Mouse (Mus musculus): Measurements from ENCODE around the gene Nfkb1. TPM values are rescaled to one million over a fixed set of nuclear protein-coding genes. Genes with fewer than 3 reads are reported as not detected.

Nfkb1 gene
- polyA plus RNA-seq, 1 experiment from 2014 or later = 15.3 TPM

DNA sequence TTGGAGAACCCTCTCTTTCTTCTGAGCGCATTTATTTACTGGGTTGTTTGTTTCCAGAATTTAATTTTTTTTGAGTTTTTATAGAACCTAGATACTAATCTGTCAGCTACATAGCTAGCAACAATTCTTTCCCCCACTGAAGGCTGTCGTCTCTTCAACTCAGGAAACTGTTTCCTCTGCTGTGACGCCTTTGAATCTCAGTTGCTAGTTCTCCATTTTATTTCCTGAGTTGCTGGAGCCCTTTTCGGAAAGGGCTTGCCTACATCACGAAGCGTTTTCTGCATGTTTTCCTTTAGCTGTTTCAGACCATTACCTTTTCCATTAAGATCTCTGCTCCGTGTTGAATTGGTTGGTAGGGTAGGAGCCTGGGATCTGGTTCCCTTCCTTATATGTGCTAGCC lies 74.6 kb downstream of the Nfkb1 start:
- H3K4me1 ChIP-seq (ENCODE audit: control insufficient read depth, insufficient read depth, low read length) = no peaks in the 10 kb centered on the region
- no peak overlapping the region for H3K4me3 ChIP-seq (ENCODE audit: low read depth, low read length)
- no peak overlapping the region for H3K4me2 ChIP-seq (ENCODE audit: low read depth)
- H3K27me3 ChIP-seq (ENCODE audit: control insufficient read depth, insufficient read depth, low read length) = no peaks in the 10 kb centered on the region
- no peaks in the 10 kb centered on the region for H3K9me3 ChIP-seq (ENCODE audit: control insufficient read depth, low read length)
- no peak overlapping the region for H3K27ac ChIP-seq (ENCODE audit: low read depth, low read length)
- DNase-seq (ENCODE audit: low spot score) = no peak
- H3K36me3 ChIP-seq (ENCODE audit: control insufficient read depth, insufficient read depth, low read length) = peaks cover 4% of the 10 kb centered on the region; the same call in 1 of the 2 replicates
- no peak for ATAC-seq (ENCODE audit: insufficient read depth, low FRiP score, low TSS enrichment)
- 95% methylated on average over 7 of the region's 7 CpGs for WGBS
- no peak overlapping the region for H3K9ac ChIP-seq (ENCODE audit: low read length)

GRCm38 (mm10) chr3:135614376-135614775 lies 77.0 kb downstream of the Nfkb1 start:
- H3K4me3 ChIP-seq (ENCODE audit: low read depth, low read length) = no peak overlapping the region
- H3K27ac ChIP-seq (ENCODE audit: low read depth, low read length) = no peak overlapping the region
- H3K27me3 ChIP-seq (ENCODE audit: control insufficient read depth, insufficient read depth, low read length) = no peaks in the 10 kb centered on the region
- ATAC-seq (ENCODE audit: insufficient read depth, low FRiP score, low TSS enrichment) = no peak
- no peak for DNase-seq (ENCODE audit: low spot score)
- peaks cover 4% of the 10 kb centered on the region; the same call in 1 of the 2 replicates for H3K36me3 ChIP-seq (ENCODE audit: control insufficient read depth, insufficient read depth, low read length)
- no peaks in the 10 kb centered on the region for H3K4me1 ChIP-seq (ENCODE audit: control insufficient read depth, insufficient read depth, low read length)
- H3K4me2 ChIP-seq (ENCODE audit: low read depth) = no peak overlapping the region
- no peak overlapping the region for H3K9ac ChIP-seq (ENCODE audit: low read length)
- no peaks in the 10 kb centered on the region for H3K9me3 ChIP-seq (ENCODE audit: control insufficient read depth, low read length)
- 85% methylated on average over 3 of the region's 3 CpGs for WGBS

DNA sequence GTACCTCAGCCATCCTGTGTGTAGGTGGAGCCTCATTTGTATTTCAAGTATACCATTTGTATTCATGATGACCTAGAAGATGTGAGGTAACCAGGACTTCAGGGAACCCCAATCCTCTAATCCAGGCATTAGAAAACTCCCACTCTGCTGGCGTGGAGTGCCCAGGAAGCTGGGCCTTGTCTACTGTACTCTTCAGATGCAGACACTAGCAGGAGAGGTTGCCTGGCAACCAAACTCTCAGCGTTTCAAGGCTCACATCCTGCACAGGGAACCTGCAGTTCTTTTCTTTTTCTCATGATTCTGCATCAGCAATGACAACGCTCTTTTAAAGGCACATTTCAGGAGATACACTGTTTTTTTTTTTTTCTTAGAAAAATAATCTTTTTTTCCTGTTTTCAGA lies 81.1 kb downstream of the Nfkb1 start:
- H3K4me1 ChIP-seq (ENCODE audit: control insufficient read depth, insufficient read depth, low read length) = no peaks in the 10 kb centered on the region
- no peak overlapping the region for H3K4me2 ChIP-seq (ENCODE audit: low read depth)
- H3K4me3 ChIP-seq (ENCODE audit: low read depth, low read length) = no peak overlapping the region
- H3K27me3 ChIP-seq (ENCODE audit: control insufficient read depth, insufficient read depth, low read length) = no peaks in the 10 kb centered on the region
- no peak for ATAC-seq (ENCODE audit: insufficient read depth, low FRiP score, low TSS enrichment)
- no peak for DNase-seq (ENCODE audit: low spot score)
- H3K9me3 ChIP-seq (ENCODE audit: control insufficient read depth, low read length) = no peaks in the 10 kb centered on the region
- H3K9ac ChIP-seq (ENCODE audit: low read length) = no peak overlapping the region
- H3K27ac ChIP-seq (ENCODE audit: low read depth, low read length) = no peak overlapping the region
- 70% methylated on average over 3 of the region's 3 CpGs for WGBS
- H3K36me3 ChIP-seq (ENCODE audit: control insufficient read depth, insufficient read depth, low read length) = peaks cover 4% of the 10 kb centered on the region; the same call in 1 of the 2 replicates

GRCm38 (mm10) chr3:135607660-135608473 lies 83.5 kb downstream of the Nfkb1 start:
- ATAC-seq (ENCODE audit: insufficient read depth, low FRiP score, low TSS enrichment) (no peak), DNase-seq (ENCODE audit: low spot score) (no peak)
- WGBS = 90% methylated on average over 24 of the region's 24 CpGs
- Histone ChIP-seq H3K27me3 (ENCODE audit: control insufficient read depth, insufficient read depth, low read length) (no peaks in the 10 kb centered on the region), H3K9ac (ENCODE audit: low read length) (no peak overlapping the region), H3K9me3 (ENCODE audit: control insufficient read depth, low read length) (no peaks in the 10 kb centered on the region), H3K4me2 (ENCODE audit: low read depth) (no peak overlapping the region), H3K36me3 (ENCODE audit: control insufficient read depth, insufficient read depth, low read length) (peaks cover 3% of the 10 kb centered on the region), H3K27ac (ENCODE audit: low read depth, low read length) (no peak overlapping the region), H3K4me1 (ENCODE audit: control insufficient read depth, insufficient read depth, low read length) (no peaks in the 10 kb centered on the region), H3K4me3 (ENCODE audit: low read depth, low read length) (no peak overlapping the region)

GRCm38 (mm10) chr3:135607021-135607420 lies 84.3 kb downstream of the Nfkb1 start:
- no peak overlapping the region for H3K4me2 ChIP-seq (ENCODE audit: low read depth)
- DNase-seq (ENCODE audit: low spot score) (no peak), ATAC-seq (ENCODE audit: insufficient read depth, low FRiP score, low TSS enrichment) (no peak)
- no peak overlapping the region for H3K9ac ChIP-seq (ENCODE audit: low read length)
- no peaks in the 10 kb centered on the region for H3K27me3 ChIP-seq (ENCODE audit: control insufficient read depth, insufficient read depth, low read length)
- H3K4me3 ChIP-seq (ENCODE audit: low read depth, low read length) = no peak overlapping the region
- no peaks in the 10 kb centered on the region for H3K9me3 ChIP-seq (ENCODE audit: control insufficient read depth, low read length)
- no peak overlapping the region for H3K27ac ChIP-seq (ENCODE audit: low read depth, low read length)
- peaks cover 3% of the 10 kb centered on the region for H3K36me3 ChIP-seq (ENCODE audit: control insufficient read depth, insufficient read depth, low read length)
- H3K4me1 ChIP-seq (ENCODE audit: control insufficient read depth, insufficient read depth, low read length) = no peaks in the 10 kb centered on the region
- WGBS = 94% methylated on average over 9 of the region's 9 CpGs

DNA sequence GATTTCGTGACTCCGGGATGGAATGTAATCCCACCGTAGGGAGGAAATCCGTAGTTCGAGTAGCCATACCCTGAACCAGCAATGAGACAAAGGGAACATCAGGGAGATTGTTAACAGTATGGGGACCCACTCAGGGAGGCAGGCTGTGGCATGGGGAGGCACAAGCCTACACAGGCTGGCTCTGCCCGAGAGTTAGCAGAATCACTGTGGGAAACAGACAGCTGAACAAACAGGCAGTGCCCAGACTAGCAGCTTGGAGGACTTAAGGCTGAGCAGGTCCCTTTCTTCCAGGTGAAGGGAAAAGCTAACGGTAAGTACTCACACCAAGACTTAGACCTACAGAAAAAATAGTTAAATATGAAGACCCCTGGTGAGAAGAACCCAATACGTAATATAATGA lies 84.8 kb downstream of the Nfkb1 start:
- Histone ChIP-seq H3K4me3 (ENCODE audit: low read depth, low read length) (no peak overlapping the region), H3K9me3 (ENCODE audit: control insufficient read depth, low read length) (no peaks in the 10 kb centered on the region), H3K4me2 (ENCODE audit: low read depth) (no peak overlapping the region), H3K27ac (ENCODE audit: low read depth, low read length) (no peak overlapping the region), H3K4me1 (ENCODE audit: control insufficient read depth, insufficient read depth, low read length) (no peaks in the 10 kb centered on the region), H3K27me3 (ENCODE audit: control insufficient read depth, insufficient read depth, low read length) (no peaks in the 10 kb centered on the region), H3K36me3 (ENCODE audit: control insufficient read depth, insufficient read depth, low read length) (peaks cover 5% of the 10 kb centered on the region; the same call in 1 of the 2 replicates), H3K9ac (ENCODE audit: low read length) (no peak overlapping the region)
- ATAC-seq (ENCODE audit: insufficient read depth, low FRiP score, low TSS enrichment) (no peak), DNase-seq (ENCODE audit: low spot score) (no peak)
- WGBS = 87% methylated on average over 8 of the region's 8 CpGs

DNA sequence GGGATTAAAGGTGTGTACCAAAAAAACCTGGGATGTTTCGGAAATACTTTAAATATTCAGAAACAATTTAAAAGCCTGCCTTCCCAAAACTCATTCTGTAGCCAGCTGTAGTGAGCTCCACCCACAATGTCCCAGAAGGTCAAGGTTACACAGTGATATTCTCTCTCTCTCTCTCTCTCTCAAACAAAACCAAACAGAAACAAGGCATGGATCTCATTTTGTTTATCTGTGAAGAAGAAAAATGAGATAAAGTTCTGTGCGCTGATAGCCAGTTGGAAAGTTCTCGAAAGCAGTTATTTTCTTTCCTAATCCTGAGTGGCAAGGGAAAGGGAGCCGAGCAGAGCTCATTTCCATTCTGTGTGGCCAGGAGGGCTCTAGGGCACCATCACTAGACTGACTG lies 85.9 kb downstream of the Nfkb1 start:
- Histone ChIP-seq H3K4me1 (ENCODE audit: control insufficient read depth, insufficient read depth, low read length) (no peaks in the 10 kb centered on the region), H3K36me3 (ENCODE audit: control insufficient read depth, insufficient read depth, low read length) (peaks cover 5% of the 10 kb centered on the region; the same call in 1 of the 2 replicates), H3K4me2 (ENCODE audit: low read depth) (no peak overlapping the region), H3K9me3 (ENCODE audit: control insufficient read depth, low read length) (no peaks in the 10 kb centered on the region), H3K9ac (ENCODE audit: low read length) (no peak overlapping the region), H3K27me3 (ENCODE audit: control insufficient read depth, insufficient read depth, low read length) (no peaks in the 10 kb centered on the region), H3K4me3 (ENCODE audit: low read depth, low read length) (no peak overlapping the region), H3K27ac (ENCODE audit: low read depth, low read length) (no peak overlapping the region)
- ATAC-seq (ENCODE audit: insufficient read depth, low FRiP score, low TSS enrichment) (no peak), DNase-seq (ENCODE audit: low spot score) (no peak)
- 92% methylated on average over 4 of the region's 4 CpGs for WGBS

DNA sequence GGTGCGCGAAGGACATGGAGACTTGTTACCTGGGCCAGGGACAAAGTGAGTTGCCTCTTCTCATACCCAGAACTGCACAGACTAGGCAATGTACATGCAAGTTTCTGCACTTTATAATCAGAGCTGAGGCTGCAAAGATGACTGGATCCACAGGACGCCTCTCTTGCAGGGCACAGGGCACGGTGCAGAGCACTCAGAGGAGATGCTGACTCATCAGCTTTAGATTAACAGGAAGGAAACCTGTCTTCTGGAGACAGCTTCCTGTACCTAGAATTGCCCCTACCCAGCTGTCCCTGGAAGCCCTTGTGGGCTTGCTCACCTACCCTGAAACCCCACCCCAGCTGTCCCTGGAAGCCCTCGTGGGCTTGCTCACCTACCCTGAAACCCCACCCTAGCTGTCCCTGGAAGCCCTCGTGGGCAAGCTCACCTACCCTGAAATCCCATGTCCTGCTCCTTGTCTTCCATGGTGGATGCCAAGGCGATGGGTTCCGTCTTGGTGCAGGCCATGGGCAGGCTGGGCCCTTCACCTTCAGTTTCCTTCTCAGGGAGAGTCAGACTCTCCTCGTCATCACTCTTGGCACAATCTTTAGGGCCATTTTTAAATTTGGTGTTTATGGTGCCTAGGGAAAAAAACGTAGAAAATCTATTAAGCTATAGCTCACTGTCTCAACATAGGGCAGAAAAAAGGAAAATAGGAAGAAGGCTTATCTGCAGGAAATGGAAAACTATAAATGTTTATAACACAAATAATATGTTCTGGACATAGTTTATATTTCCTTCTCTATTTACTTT lies 86.5 kb downstream of the Nfkb1 start:
- Histone ChIP-seq H3K36me3 (ENCODE audit: control insufficient read depth, insufficient read depth, low read length) (peaks cover 5% of the 10 kb centered on the region; the same call in 1 of the 2 replicates), H3K4me1 (ENCODE audit: control insufficient read depth, insufficient read depth, low read length) (no peaks in the 10 kb centered on the region), H3K9me3 (ENCODE audit: control insufficient read depth, low read length) (no peaks in the 10 kb centered on the region), H3K27ac (ENCODE audit: low read depth, low read length) (no peak overlapping the region), H3K9ac (ENCODE audit: low read length) (no peak overlapping the region), H3K4me2 (ENCODE audit: low read depth) (no peak overlapping the region), H3K27me3 (ENCODE audit: control insufficient read depth, insufficient read depth, low read length) (no peaks in the 10 kb centered on the region), H3K4me3 (ENCODE audit: low read depth, low read length) (no peak overlapping the region)
- ATAC-seq (ENCODE audit: insufficient read depth, low FRiP score, low TSS enrichment) = no peak
- no peak for DNase-seq (ENCODE audit: low spot score)
- WGBS = 92% methylated on average over 10 of the region's 10 CpGs

Data from neural tube, embryonic 11.5 days (tissue).